Mouse (Mus musculus) monocyte, adult 2 months (primary cell): ENCODE results near the gene Sult6b2.

ENCODE experiments used
- DNase-seq, 2 experiments: peaks; one replicate each; pipeline ENCODE4 v3.0.0; 2022; ENCODE audit warnings: low spot score in 2 of 2, low read depth in 1 of 2

Gene Sult6b2

GRCm38 (mm10) chr6:142810239-142810638 lies 5.9 kb upstream of the Sult6b2 start:
- DNase-seq = no peak

GRCm38 (mm10) chr6:142809373-142810098 lies 5.2 kb upstream of the Sult6b2 start:
- no peak for DNase-seq

DNA sequence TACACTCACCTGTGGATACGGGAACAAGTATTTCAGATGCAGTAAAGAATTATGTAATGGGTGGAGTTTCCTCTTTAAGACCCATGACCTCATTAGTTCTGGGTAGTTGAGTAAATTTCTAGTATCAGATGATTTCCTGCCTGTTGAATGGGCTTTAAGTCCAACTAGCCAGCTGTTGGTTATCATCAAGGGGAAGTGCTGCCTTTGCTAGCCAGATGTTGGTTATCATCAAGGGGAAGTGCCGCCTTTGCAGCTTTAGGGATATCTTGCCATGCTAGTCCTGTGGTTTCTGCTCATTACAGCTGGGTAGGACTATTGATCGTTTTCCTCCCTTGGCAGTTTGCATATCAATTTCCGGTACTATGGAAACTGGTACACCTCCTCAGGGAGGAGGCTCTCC lies 2.0 kb upstream of the Sult6b2 start:
- DNase-seq = peak in 1 of 2 experiments; percentile 9

DNA sequence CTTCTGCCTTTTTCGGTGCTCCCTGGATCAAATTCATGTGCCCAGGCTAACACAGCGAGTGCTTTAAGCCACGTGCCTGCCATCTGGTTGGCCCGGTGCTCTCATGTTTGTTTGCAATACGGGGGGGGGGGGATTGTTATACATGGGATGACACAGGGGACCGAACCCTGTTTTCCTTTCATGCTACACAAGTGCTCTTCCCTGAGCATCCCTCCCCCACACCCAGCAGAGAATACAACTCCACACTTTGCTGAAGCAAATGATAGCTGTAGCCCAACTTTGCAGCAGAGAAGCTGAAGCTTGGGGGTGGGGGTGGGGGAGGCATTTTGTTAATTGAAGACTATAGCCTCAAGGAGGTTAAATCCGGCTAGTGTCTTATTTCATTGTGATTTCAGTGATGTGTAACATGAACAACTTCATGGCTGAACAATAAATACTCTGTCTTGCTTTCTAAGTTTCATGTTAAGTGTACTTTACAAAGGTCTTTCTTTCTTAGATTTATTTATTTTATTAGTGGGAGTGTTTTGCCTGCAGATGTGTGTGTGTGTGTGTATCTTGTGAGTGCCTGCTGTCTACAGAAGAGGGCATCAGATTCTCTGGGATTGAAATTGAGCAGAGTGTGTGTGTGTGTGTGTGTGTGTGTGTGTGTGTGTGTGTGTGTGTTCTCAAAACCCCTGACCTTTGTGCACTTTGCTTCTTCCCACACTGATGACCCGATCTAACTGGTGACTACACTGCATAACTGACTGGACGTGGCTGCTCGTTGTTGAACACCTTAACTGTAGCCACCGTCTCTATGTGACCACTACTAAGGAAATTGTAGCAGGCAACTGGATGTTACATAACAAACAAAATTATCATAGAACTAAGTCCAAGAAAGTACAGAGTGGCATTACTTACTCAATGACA lies 1.4 kb downstream of the Sult6b2 start:
- no peak for DNase-seq

- no peak for DNase-seq
These were observed 2.6 kb downstream of the Sult6b2 start for GRCm38 (mm10) chr6:142801687-142802086.

DNA sequence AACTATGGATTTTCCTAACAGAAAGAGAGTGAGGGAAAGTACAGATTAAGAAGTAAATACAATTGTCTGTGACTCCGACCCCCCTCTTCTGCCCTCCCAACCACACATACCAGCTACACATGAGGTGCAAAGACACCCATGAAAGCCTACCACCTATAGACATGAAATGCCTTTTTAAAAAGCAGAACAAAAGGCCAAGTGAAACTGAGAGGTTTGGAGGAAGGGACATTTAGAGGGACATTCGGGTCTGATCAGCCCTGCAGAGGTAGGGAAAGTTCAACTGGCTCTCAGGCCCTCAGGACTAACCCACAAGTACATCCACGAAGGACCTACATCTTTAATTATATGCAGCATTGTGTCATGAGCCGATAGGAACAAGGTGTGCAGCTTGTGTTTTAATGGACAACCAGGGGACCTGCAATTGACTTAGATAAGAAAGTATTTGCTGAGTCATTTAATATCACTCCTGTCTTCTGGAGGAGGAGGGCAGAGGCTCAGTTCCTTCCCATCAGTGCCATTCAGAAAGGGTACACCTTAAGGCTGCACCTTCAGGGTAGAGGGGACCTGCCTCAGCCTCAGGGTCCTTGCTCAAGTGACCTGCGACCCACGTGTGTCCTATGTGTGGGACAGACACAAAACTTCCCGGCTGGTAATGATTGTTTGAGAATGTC lies 4.5 kb downstream of the Sult6b2 start:
- DNase-seq = no peak

DNA sequence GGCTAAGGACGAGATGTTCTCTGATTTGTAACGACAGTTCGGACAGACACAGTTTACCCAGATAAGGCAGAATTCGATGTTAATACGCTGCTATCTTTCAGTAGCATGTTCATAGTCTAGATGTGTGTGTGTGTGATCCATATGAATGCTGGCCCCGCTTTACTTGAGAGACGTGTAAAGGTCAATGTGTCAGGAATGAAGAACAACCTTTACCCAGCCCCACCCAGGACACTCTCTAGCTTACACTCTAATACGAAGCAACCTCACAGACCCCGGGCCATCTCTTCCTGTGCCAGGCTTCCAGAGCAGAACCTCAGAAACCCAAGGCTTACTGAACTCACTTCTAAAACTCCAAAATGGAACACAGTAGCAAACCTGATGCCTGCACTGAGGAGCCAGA lies 5.5 kb downstream of the Sult6b2 start:
- no peak for DNase-seq

GRCm38 (mm10) chr6:142797996-142798395 lies 6.3 kb downstream of the Sult6b2 start:
- no peak for DNase-seq

- no peak for DNase-seq
These were observed 8.5 kb downstream of the Sult6b2 start for GRCm38 (mm10) chr6:142795655-142796441.

DNA sequence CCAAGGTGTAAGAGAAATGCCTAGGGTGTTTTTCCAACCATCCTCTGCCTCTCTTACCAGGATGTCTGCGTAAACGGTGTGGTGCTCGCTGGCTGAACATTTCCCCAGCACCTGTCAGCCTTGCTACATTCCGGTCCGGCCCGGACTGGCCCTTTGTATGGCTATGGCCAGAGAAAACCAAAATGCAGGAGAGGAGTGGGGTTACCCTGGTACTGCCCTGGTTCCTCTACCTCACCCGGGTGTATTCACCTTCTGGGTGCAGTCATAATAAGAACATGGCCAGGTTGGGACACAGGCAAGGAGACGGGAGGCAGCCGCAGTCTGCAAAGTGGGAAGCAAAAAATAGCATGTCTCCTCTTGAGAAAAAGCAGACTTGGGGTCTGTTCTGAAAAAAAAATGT lies 9.2 kb downstream of the Sult6b2 start:
- no peak for DNase-seq

DNA sequence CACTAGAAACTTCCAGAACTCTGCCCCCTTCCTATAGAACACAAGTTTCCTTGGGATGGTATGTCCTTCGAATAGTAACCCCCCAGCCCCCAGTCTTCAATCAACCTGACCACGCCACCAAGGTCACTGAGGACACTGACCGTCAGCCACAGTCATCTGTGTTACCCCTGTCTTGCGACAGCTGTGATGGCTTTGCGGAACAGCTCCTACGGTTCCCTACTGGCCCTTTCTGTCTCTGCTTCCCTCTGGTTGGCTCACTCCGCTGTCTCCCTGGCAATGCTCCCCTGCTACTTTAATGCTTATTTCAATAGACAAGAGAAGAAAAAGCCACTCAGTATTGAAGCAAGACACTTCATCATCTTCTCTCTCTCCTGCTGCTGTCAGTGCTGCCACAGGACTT lies 10.8 kb downstream of the Sult6b2 start:
- no peak for DNase-seq

DNA sequence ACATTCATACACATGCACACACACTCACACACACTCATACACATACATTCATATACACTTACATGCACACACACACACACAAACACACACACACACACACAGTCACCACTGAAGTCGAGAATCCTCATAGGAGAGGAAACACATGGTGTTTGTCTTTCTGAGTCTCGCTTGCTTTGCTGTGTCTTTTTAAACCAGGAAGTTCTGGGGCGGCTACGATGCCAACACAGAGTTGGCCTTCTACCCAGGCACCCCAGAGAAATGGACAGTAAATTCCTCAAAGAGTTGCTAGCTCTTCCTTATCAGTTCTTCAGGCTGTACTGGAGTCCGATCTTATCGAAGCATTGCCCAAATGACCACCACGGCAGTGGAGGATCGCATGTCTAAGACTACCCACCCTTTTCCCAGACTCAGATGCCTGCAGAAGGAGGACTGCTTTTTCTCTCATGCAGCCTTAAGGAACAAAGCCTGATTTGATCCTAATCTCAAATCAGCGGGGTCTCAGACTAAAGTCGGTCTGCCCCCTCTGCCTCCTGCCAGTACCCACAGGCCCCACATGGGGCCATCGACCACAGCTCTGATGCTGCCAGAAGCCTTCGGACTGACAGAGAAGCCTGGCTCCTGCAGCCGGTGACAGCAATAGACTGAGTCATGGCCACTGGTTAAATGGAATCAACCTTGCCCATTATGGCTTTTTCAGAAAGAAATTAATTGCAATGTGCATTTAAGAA lies 11.9 kb downstream of the Sult6b2 start:
- DNase-seq = no peak

DNA sequence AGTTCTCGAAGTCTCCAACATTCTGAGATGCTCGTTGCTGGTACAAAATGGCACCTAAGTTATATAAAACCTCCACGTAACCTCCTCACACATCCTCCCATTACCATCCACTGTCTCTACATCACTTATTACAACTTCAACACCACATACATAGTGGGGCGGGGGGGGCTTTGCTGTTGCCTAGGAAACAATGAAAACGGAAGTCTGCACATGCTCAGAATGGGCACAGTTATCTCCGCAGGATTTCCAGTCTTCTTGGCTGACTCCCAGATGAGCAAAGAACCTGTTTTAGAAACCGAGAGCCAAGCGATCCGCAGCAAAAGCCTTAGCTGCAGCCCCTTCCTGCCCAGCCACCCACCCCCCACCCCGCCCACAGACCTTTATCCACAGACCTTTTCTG lies 14.6 kb downstream of the Sult6b2 start:
- DNase-seq = no peak

- no peak for DNase-seq
These were observed 16.0 kb downstream of the Sult6b2 start for GRCm38 (mm10) chr6:142788042-142788987.

GRCm38 (mm10) chr6:142786106-142786505 lies 18.2 kb downstream of the Sult6b2 start:
- DNase-seq = no peak

DNA sequence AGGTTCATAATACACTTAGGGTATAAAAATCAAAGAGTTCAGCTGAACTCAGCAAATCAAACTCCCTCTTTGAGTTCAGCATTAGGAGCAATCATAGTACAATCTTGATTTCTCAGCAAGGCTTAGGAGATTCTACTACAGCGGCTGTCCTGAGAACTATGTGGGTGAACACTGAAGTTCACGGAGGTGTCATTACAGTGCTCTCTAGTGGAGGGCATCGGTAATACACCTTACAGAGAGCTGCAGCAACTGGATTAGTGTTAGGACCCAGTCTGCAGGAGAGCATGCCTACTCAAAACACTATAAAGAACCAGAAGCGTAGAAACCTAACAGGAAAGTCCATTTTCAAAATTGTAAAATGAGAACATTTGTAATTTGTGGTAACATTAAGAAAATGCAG lies 19.0 kb downstream of the Sult6b2 start:
- peak; percentile 22 to 41 for DNase-seq

DNA sequence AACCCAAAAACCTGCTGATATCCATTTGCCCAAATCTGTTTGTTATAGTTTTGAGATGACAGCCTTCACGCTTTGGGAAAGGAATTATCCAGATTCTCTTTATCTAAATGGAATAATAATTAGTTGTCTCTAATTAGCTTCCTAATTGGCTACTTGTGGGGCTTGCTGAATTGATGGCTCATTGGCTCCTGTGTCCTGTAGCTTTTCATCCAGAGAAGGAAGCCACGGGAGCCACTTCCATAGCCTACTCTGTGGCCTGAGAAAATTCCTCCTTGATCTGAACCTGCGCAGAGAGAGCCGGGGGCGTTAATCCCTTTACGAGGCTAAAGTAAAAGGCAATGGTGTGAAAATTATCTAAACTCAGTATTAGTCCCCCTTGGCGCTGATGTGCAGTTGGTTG lies 23.0 kb downstream of the Sult6b2 start:
- no peak for DNase-seq

DNA sequence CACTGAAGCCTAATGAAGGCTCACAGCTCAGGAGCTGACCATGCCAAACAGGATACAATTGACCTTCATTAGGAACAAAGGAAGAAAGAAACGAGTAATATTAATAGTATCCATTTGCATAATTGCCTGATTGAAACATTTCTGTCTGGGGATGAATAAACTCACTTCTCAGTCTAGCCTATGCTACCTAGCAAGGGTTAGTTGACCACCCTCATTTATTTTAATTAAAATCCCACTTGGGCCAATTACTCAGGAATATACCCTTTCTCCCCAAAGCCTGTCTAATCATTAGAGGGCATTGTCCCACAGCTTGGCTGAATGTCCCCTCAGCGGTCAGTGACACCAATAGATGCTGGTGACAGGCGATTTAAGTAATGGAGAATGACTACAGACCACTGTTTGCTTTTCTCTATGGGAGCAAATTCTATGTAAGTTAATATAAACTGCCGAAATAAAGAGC lies 23.7 kb downstream of the Sult6b2 start:
- no peak for DNase-seq
